Mouse (Mus musculus): ENCODE results near the gene Lpin3. TPM values are rescaled to one million over a fixed set of nuclear protein-coding genes. Genes with fewer than 3 reads are reported as not detected.

Lpin3 gene
- polyA plus RNA-seq, 1 experiment = 4.6 TPM

- Histone ChIP-seq H3K27me3 (ENCODE audit: control insufficient read depth, insufficient read depth, low read length) (no peaks in the 10 kb centered on the region; the same call in 1 of the 2 replicates), H3K4me1 (ENCODE audit: control insufficient read depth, insufficient read depth, insufficient read length) (no peaks in the 10 kb centered on the region), H3K36me3 (ENCODE audit: control insufficient read depth, insufficient read depth, low read length) (no peaks in the 10 kb centered on the region), H3K4me3 (ENCODE audit: extremely low read depth, insufficient read depth, insufficient read length) (no peak overlapping the region), H3K27ac (ENCODE audit: insufficient read depth, low read length) (no peak overlapping the region)
- no peak for DNase-seq (ENCODE audit: low read depth in 1 of 2, low spot score in 2 of 2)
- TF ChIP-seq CTCF (IDR thresholded peaks at IDR 0.05; ENCODE audit: extremely low read depth, insufficient read depth, insufficient read length, insufficient replicate concordance) (no peak), POLR2A (IDR thresholded peaks at IDR 0.05; ENCODE audit: low read depth, low read length) (no peak)
- WGBS = 80% methylated on average over 5 of the region's 5 CpGs
Measured at GRCm38 (mm10) chr2:160906101-160906500, 25.6 kb downstream of the Lpin3 start.

GRCm38 (mm10) chr2:160908607-160909006 is 28.1 kb downstream of the Lpin3 start:
- no peaks in the 10 kb centered on the region for H3K36me3 ChIP-seq (ENCODE audit: control insufficient read depth, insufficient read depth, low read length)
- H3K27ac ChIP-seq (ENCODE audit: insufficient read depth, low read length) = no peak overlapping the region
- 75% methylated on average over 18 of the region's 18 CpGs for WGBS
- no peak overlapping the region for H3K4me3 ChIP-seq (ENCODE audit: extremely low read depth, insufficient read depth, insufficient read length)
- H3K4me1 ChIP-seq (ENCODE audit: control insufficient read depth, insufficient read depth, insufficient read length) = no peaks in the 10 kb centered on the region
- TF ChIP-seq CTCF (IDR thresholded peaks at IDR 0.05; ENCODE audit: extremely low read depth, insufficient read depth, insufficient read length, insufficient replicate concordance) (no peak), POLR2A (IDR thresholded peaks at IDR 0.05; ENCODE audit: low read depth, low read length) (no peak)
- no peak for DNase-seq (ENCODE audit: low read depth in 1 of 2, low spot score in 2 of 2)
- peaks cover 7% of the 10 kb centered on the region for H3K27me3 ChIP-seq (ENCODE audit: control insufficient read depth, insufficient read depth, low read length)

- Histone ChIP-seq H3K4me3 (ENCODE audit: extremely low read depth, insufficient read depth, insufficient read length) (no peak overlapping the region), H3K4me1 (ENCODE audit: control insufficient read depth, insufficient read depth, insufficient read length) (no peaks in the 10 kb centered on the region), H3K36me3 (ENCODE audit: control insufficient read depth, insufficient read depth, low read length) (no peaks in the 10 kb centered on the region), H3K27ac (ENCODE audit: insufficient read depth, low read length) (no peak overlapping the region), H3K27me3 (ENCODE audit: control insufficient read depth, insufficient read depth, low read length) (peaks cover 7% of the 10 kb centered on the region)
- no peak for DNase-seq (ENCODE audit: low read depth in 1 of 2, low spot score in 2 of 2)
- WGBS = 88% methylated on average over 5 of the region's 5 CpGs
- TF ChIP-seq CTCF (IDR thresholded peaks at IDR 0.05; ENCODE audit: extremely low read depth, insufficient read depth, insufficient read length, insufficient replicate concordance) (no peak), POLR2A (IDR thresholded peaks at IDR 0.05; ENCODE audit: low read depth, low read length) (no peak)
Measured at GRCm38 (mm10) chr2:160910633-160911032, 30.2 kb downstream of the Lpin3 start.

DNA sequence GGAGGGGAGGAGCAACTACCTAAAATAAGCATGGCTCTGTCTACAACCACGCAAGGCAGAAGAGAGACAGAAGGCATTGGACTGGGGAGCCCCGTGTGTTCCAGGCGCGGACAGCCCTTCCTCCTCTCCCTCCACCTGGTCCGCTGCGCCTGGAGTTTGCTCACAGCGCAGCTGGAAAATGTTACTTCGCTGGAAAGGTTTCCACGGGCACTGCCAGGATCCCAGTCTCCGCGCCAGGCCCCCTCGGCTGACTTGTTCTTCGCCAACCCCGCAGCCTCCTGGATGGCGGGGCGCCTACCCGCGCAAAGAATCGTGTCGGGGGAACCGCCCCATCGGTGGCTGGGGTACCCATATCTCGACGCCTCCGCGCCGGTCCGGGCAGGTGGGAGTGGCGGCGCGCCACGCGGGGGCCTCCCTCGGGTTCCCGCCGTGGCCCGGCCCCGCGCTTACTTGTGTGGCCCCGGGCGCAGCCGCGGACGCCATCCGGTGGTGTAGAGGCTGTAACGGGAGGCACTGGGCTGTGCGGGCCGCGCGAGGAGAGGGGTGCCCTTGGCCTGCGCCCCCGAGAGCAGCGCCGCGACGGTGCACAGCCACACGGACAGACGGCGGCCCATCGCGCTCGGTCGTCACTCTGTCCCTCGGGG is 31.2 kb downstream of the Lpin3 start:
- H3K4me1 ChIP-seq (ENCODE audit: control insufficient read depth, insufficient read depth, insufficient read length) = no peaks in the 10 kb centered on the region
- H3K27me3 ChIP-seq (ENCODE audit: control insufficient read depth, insufficient read depth, low read length) = peaks cover 7% of the 10 kb centered on the region
- no peak for DNase-seq (ENCODE audit: low read depth in 1 of 2, low spot score in 2 of 2)
- no peak overlapping the region for H3K4me3 ChIP-seq (ENCODE audit: extremely low read depth, insufficient read depth, insufficient read length)
- TF ChIP-seq CTCF (IDR thresholded peaks at IDR 0.05; ENCODE audit: extremely low read depth, insufficient read depth, insufficient read length, insufficient replicate concordance) (no peak), POLR2A (IDR thresholded peaks at IDR 0.05; ENCODE audit: low read depth, low read length) (no peak)
- 4% methylated on average over 64 of the region's 64 CpGs for WGBS
- H3K27ac ChIP-seq (ENCODE audit: insufficient read depth, low read length) = no peak overlapping the region
- no peaks in the 10 kb centered on the region for H3K36me3 ChIP-seq (ENCODE audit: control insufficient read depth, insufficient read depth, low read length)

DNA sequence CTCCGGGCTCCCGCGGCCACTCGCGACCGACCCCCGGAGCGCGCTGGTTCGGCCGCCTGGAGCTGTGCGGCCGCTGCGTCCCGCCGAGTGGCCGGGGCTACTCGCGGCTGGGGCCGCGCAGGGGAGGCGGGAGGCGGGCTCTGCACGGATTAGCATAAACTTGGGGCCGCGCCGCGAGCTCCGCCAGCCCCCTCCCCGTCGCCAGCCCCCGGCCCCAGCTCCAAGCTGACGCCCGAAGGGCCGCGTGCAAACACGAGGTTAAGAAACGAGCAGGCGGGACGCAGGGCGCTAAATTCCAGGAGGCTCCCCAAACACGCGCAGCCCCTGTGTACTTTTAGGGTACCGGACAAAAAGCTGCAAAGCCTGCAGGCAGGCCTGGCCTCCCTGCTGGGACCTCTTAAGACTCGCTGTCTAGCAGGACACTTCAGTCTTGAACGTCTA is 31.8 kb downstream of the Lpin3 start, which contains the start of gene Emilin3:
Gene Emilin3, minus strand, starts transcription at position 98 of the 441 bp plus-strand sequence.
- TF ChIP-seq POLR2A (IDR thresholded peaks at IDR 0.05; ENCODE audit: low read depth, low read length) (no peak), CTCF (IDR thresholded peaks at IDR 0.05; ENCODE audit: extremely low read depth, insufficient read depth, insufficient read length, insufficient replicate concordance) (no peak)
- DNase-seq (ENCODE audit: low read depth in 1 of 2, low spot score in 2 of 2) = no peak
- no peak within 1 kb of the TSS for H3K4me3 ChIP-seq (ENCODE audit: extremely low read depth, insufficient read depth, insufficient read length)
- H3K36me3 ChIP-seq (ENCODE audit: control insufficient read depth, insufficient read depth, low read length) = no peaks in the 10 kb centered on the region
- H3K27me3 ChIP-seq (ENCODE audit: control insufficient read depth, insufficient read depth, low read length) = peaks cover 7% of the 10 kb centered on the region
- no peaks in the 10 kb centered on the region for H3K4me1 ChIP-seq (ENCODE audit: control insufficient read depth, insufficient read depth, insufficient read length)
- WGBS = 6% methylated on average over 46 of the region's 46 CpGs
- H3K27ac ChIP-seq (ENCODE audit: insufficient read depth, low read length) = no peak within 1 kb of the TSS

GRCm38 (mm10) chr2:160914656-160915055 is 34.2 kb downstream of the Lpin3 start:
- H3K36me3 ChIP-seq (ENCODE audit: control insufficient read depth, insufficient read depth, low read length) = no peaks in the 10 kb centered on the region
- WGBS = 82% methylated on average over 9 of the region's 9 CpGs
- DNase-seq (ENCODE audit: low read depth in 1 of 2, low spot score in 2 of 2) = no peak
- no peak for TF ChIP-seq CTCF (IDR thresholded peaks at IDR 0.05; ENCODE audit: extremely low read depth, insufficient read depth, insufficient read length, insufficient replicate concordance)
- TF ChIP-seq POLR2A (IDR thresholded peaks at IDR 0.05; ENCODE audit: low read depth, low read length) = no peak
- H3K27me3 ChIP-seq (ENCODE audit: control insufficient read depth, insufficient read depth, low read length) = peaks cover 7% of the 10 kb centered on the region
- no peaks in the 10 kb centered on the region for H3K4me1 ChIP-seq (ENCODE audit: control insufficient read depth, insufficient read depth, insufficient read length)
- H3K27ac ChIP-seq (ENCODE audit: insufficient read depth, low read length) = no peak overlapping the region
- no peak overlapping the region for H3K4me3 ChIP-seq (ENCODE audit: extremely low read depth, insufficient read depth, insufficient read length)

All from spleen, adult 2 months (tissue).